Mouse (Mus musculus) granulocyte monocyte progenitor cell, adult 5-6 weeks (primary cell): ENCODE results near the gene Plce1. TPM values are rescaled to one million over a fixed set of nuclear protein-coding genes. Genes with fewer than 3 reads are reported as not detected.

Experiments
- ATAC-seq: replicated peaks from 2 replicates; pipeline ENCODE4 v1.8.0; 2016; ENCODE audit warnings: mild to moderate bottlenecking, moderate TSS enrichment, inconsistent platforms; ENCODE audit not compliant: poor library complexity, severe bottlenecking
- total RNA-seq, 2 experiments: library from RNA; stranded (forward) in 1 of 2; stranded (reverse) in 1 of 2; fragments of 200-712, 200-1000 nt in 1 of 2; fragments of >200 nt in 1 of 2; fragmentation: Nextera tagmentation in 1 of 2; gene quantifications; 2 replicates each; pipeline ENCODE4 v1.2.3; 2014 to 2017

Plce1 gene
- total RNA-seq, 2 experiments from 2014 or later: not detected

GRCm38 (mm10) chr19:38578554-38579146 lies 97.7 kb downstream of the Plce1 start:
- ATAC-seq: no peak

DNA sequence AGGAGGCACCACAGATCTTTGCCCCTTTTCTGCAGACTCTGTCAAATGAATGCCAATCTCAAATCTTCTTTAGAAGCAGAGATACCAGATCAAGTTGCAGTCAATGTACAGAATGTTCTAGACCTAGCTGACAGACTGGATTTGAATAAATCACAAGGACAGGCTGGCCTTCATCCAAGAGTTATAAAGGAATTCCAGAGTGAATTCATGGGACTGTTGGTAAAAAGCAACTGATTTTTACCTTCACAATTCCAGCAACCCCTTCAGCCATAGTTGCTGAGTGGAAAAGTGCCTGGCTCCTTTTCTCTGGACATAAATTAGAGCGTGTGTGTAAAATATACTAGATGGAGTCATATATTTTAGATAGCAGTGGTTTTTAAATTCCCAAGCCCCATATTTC lies 102.0 kb downstream of the Plce1 start:
- no peak for ATAC-seq

GRCm38 (mm10) chr19:38587559-38587958 lies 106.7 kb downstream of the Plce1 start:
- ATAC-seq: peak; percentile 25; the same call in 1 of the 2 replicates

DNA sequence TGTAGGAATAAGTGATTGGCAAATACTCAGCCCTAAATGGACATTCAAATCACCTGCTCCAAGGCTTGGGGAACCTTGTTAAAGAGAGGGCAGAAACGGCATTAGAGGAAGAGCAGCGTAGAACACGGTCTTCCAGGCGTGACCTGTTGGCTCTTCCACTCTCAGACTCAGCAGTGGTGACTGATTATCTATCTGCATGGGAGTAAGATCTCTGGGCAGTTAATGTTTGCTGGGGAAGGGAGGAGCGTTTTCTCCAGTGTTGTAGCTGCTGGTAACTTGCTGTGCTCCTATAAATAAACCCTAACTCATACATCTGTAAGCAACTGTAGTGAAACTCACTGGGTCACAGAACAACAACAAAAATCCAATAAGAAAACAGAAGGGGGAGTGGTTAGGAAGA lies 108.6 kb downstream of the Plce1 start:
- ATAC-seq: no peak

GRCm38 (mm10) chr19:38589941-38590340 lies 109.0 kb downstream of the Plce1 start:
- no peak for ATAC-seq

GRCm38 (mm10) chr19:38592566-38593224 lies 111.8 kb downstream of the Plce1 start:
- ATAC-seq: no peak

- ATAC-seq: no peak
These were observed 112.5 kb downstream of the Plce1 start for GRCm38 (mm10) chr19:38593225-38593897.

DNA sequence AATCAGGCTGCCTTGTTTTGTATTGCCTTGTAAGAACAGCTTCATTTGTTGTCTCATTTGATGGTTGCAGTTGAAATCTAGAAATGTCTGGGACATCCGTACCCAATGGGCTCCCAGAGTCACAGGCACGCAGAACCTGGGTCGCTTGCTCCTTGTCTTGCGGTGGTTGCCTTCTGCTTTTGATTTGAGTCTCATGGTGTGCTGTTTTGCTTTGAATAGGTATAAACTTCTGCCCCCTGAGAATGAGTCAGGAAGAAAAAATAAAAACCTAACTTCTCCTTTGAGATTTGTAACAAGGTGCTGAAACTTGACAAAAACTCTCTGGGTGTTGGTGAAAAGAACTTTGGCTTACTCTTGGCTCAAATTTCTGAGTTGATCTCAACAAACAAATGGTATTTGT lies 115.2 kb downstream of the Plce1 start:
- ATAC-seq: no peak

DNA sequence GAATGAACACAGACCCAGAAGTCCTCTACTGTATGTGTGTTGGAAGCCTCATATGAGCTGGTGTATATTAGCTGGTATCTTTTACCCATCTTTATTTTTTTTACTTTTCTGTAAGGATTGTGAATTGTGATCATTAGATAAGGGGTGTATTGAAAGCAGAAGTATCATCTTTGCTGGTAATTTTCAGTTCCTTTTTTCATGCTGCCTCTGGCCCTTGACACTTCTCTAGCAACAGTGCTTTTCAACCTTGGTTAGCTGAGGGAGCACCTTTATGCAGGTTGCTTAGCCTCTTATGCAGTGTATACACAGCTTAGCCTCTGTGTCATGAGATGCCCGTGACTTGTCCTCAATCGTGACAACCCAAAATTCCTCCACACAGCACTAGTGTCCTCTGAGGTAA lies 116.5 kb downstream of the Plce1 start:
- peak; percentile 83 for ATAC-seq

- ATAC-seq: no peak
These were observed 118.1 kb downstream of the Plce1 start for GRCm38 (mm10) chr19:38599001-38599400.

- no peak for ATAC-seq
These were observed 120.2 kb downstream of the Plce1 start for GRCm38 (mm10) chr19:38601127-38601526.

GRCm38 (mm10) chr19:38602811-38603210 lies 121.9 kb downstream of the Plce1 start:
- no peak for ATAC-seq

DNA sequence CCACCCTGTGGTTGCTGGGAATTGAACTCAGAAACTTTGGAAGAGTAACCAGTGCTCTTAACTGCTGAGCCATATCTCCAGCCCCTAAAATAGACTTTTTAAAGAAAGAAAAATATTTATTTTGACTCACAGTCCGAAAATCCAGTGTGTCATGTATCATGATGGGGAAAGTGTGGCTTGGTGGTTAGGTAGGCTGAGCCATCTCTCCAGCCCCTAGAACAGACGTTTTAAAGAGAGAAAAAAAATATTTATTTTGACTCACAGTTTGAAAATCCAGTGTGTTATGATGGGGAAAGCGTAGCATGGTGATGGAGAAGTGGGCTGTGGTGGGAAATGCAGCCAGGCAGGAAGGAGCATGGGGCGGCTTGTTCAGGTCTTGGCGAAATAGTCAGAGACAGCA lies 126.3 kb downstream of the Plce1 start:
- no peak for ATAC-seq

- no peak for ATAC-seq
These were observed 128.2 kb downstream of the Plce1 start for GRCm38 (mm10) chr19:38608951-38609654.

DNA sequence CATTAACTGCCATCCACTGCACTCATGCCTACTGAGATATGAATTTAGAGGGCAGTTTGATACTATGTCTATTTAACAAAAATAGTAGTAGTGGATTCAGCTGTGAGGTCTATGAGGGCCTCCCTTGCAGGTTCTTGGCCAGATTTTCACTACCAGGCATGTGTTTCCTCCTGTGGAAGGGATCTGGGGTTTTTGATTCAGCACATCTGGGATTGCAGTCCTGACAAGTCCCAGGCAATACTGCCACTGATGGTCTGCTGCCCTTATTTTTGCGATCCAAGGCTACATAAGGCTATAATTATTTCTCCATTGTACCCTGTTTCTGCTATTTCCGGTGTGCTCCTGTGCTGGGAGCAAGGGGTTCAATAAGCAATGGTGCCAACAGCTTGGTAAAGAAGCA lies 129.4 kb downstream of the Plce1 start:
- no peak for ATAC-seq

GRCm38 (mm10) chr19:38610809-38611208 lies 129.9 kb downstream of the Plce1 start:
- no peak for ATAC-seq

DNA sequence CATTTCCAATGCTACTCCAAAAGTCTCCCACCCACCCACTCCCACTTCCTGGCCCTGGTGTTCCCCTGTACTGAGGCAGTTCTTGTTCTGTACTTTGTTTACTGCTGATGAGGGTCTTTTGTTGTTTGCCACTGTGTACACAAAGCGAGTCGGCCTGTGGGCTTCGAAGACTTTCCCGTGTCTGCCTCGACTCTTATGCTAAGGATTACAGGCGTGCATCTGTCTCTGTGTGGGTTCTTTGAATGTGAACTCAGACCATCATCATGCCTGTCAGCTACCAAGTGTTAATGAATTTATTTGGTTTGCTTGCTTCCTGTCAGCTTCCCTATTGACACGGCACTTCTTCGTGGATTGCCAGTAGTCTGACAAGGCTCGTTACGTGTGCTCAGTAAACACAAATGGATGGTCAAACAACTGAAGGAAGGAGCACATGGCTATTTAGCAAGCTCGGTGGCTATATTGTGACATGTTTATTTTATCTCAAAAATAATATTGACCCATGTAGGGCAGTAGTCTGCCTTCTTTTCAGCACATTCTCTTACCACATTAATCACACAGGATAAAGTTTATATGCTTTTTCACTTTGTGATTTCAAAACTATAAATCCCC lies 133.3 kb downstream of the Plce1 start:
- no peak for ATAC-seq

GRCm38 (mm10) chr19:38615356-38615755 lies 134.4 kb downstream of the Plce1 start:
- ATAC-seq: no peak

DNA sequence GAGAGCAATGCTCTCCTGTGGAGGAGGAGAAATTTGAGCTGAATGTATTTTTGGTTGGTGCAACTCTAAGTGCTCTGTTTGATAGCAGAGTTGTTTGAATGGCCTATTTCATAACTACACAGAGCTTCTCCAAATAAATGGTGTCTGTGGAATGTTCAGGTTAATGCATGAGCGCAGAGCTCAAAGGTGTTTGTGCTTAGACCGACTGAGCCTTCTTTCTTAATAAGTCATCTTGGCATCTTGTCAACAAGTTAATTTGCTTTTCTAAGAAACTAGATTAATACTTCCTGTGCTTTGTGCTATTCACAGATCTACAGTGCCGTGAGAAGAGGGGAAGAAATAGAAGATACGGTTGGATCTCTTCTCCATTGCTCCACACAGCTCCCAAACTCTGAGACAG lies 139.2 kb downstream of the Plce1 start:
- no peak for ATAC-seq

GRCm38 (mm10) chr19:38621546-38621945 lies 140.6 kb downstream of the Plce1 start:
- no peak for ATAC-seq
